Mouse (Mus musculus): ENCODE measurements around the gene Riiad1. TPM values are rescaled to one million over a fixed set of nuclear protein-coding genes. Genes with fewer than 3 reads are reported as not detected.

Riiad1 gene
- polyA plus RNA-seq (2015; fragmentation: Nextera tagmentation; extraction: Ambion mirVana): 20.0 and 21.0 TPM in 2 replicates

DNA sequence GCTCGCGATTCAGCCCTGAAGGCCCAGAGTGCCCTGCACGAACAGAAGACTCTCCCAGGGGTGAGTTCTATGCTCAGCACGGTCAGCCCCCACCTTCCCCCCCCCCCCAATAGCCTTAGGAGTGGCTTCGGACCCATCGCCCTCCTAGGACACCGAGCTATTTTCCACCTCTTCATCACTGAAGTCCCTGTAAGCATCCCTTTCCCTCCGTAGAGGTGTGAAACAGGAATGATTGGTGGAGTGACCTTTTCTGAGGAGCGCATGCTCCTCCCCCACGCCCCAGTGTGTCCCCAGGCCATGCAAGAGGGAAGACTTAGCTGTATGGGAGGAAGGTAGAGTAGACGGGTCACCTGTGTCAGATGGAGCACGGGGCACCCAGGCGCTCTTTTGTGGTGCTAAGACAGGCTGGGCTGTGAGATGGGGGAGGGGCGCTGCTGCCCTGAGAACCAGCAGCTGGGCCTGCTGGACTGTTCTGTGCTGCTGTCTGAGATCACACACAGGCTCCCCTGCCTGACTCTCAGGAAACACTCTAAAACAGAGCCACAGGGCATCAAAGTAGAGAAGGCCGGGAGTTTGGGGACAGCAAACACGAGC is at the start of gene Riiad1:
Gene Riiad1, minus strand, starts transcription at position 51 of the 594 bp plus-strand sequence.
- peaks cover 78% of the 10 kb centered on the region for H3K4me1 ChIP-seq (replicated peaks)
- peaks cover 10% of the 10 kb centered on the region for H3K36me3 ChIP-seq
- H3K27me3 ChIP-seq: no peaks in the 10 kb centered on the region
- WGBS: 8% methylated on average over 16 of the region's 16 CpGs
- H3K4me3 ChIP-seq: peak within 1 kb of the TSS; percentile 73
- peak within 1 kb of the TSS; percentile 89 for H3K9ac ChIP-seq
- H3K27ac ChIP-seq (replicated peaks): peak within 1 kb of the TSS; percentile 89
- peak within 1 kb of the TSS; percentile 78 for H3K4me2 ChIP-seq
- H3K9me3 ChIP-seq: no peaks in the 10 kb centered on the region
- ATAC-seq (ENCODE audit: low FRiP score, low read depth): no peak

- Histone ChIP-seq H3K27ac (replicated peaks) (no peak overlapping the region), H3K4me3 (no peak overlapping the region), H3K36me3 (peaks cover 26% of the 10 kb centered on the region), H3K27me3 (no peaks in the 10 kb centered on the region), H3K4me1 (replicated peaks) (no peaks in the 10 kb centered on the region), H3K9me3 (no peaks in the 10 kb centered on the region), H3K9ac (no peak overlapping the region), H3K4me2 (no peak overlapping the region)
- 82% methylated on average over 2 of the region's 2 CpGs for WGBS
- no peak for ATAC-seq (ENCODE audit: low FRiP score, low read depth)
Measured at GRCm38 (mm10) chr3:94526731-94527130, 46.6 kb upstream of the Riiad1 start.

DNA sequence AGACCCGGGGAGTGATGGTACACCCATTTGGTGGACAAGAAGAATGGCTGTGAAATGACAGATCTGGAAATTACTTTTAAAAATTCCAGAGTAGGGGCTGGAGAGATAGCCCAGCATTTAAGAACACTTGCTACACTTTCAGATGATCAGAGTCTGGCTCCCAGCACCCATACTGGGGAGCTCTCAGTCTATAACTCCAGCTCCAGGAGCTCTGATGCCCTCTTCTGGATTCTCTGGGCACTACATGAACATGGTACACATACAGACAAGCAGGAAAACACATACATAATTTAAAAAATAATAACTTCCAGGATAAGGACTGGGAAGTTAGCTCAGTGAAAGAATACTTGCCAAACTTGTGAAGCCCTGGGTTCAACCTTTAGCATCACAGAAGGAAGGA is 26.5 kb upstream of the Riiad1 start:
- no peak for ATAC-seq (ENCODE audit: low FRiP score, low read depth)
- no peaks in the 10 kb centered on the region for H3K9me3 ChIP-seq
- 100% methylated on average over 1 of the region's 1 CpGs for WGBS
- H3K36me3 ChIP-seq: peaks cover 49% of the 10 kb centered on the region
- H3K4me1 ChIP-seq (replicated peaks): no peaks in the 10 kb centered on the region
- no peaks in the 10 kb centered on the region for H3K27me3 ChIP-seq
- no peak overlapping the region for H3K4me2 ChIP-seq
- no peak overlapping the region for H3K4me3 ChIP-seq
- no peak overlapping the region for H3K27ac ChIP-seq (replicated peaks)
- no peak overlapping the region for H3K9ac ChIP-seq

GRCm38 (mm10) chr3:94502243-94502642 is 22.1 kb upstream of the Riiad1 start:
- 72% methylated on average over 3 of the region's 3 CpGs for WGBS
- Histone ChIP-seq H3K9ac (no peak overlapping the region), H3K9me3 (no peaks in the 10 kb centered on the region), H3K4me1 (replicated peaks) (no peaks in the 10 kb centered on the region), H3K4me2 (no peak overlapping the region), H3K4me3 (no peak overlapping the region), H3K36me3 (peaks cover 37% of the 10 kb centered on the region), H3K27ac (replicated peaks) (no peak overlapping the region), H3K27me3 (no peaks in the 10 kb centered on the region)
- peak; percentile 32; the same call in 1 of the 2 replicates for ATAC-seq (ENCODE audit: low FRiP score, low read depth)

DNA sequence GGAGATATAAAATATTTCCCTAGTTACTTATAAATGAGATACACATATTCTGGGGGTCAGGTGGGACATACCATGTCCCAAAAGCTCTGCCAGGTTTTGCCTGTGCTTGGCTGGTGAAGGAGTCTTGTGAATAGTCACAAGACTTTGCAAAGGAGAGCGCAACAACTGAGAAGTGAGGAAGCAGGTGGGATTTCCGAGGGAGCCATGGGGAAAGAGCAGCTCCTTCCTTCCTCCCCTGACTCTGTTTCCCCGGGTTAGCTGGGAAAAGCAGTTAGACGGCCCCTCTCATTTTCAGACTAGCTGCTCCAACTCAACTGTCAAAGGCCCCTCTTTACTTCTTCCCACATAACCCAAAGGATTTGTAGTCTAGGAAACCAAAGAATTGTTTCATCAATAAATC is 17.0 kb upstream of the Riiad1 start:
- 92% methylated on average over 4 of the region's 4 CpGs for WGBS
- ATAC-seq (ENCODE audit: low FRiP score, low read depth): no peak
- no peaks in the 10 kb centered on the region for H3K9me3 ChIP-seq

DNA sequence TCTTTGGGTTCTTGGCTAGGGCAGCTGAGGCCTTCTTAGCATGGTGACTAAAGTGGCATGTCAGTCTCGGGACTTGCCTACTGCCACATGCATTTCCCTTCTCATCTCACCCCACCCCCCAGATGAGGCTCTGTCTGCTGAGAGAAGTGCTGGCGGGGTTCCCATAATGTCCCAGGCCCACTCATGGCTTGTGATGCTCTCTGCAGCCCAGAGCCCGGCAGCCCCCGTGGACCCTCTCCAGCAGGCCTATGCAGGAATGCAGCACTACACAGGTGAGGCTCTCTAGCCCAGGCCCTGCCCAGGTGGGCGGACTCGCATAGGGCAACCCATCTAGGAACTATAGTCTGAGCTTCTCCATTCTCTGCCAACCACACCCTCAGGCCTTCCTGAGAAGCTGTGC is 7.4 kb upstream of the Riiad1 start:
- Histone ChIP-seq H3K36me3 (peaks cover 41% of the 10 kb centered on the region), H3K27ac (replicated peaks) (peak overlapping the region; percentile 34; the same call in 1 of the 2 replicates), H3K4me2 (no peak overlapping the region), H3K27me3 (no peaks in the 10 kb centered on the region), H3K9ac (no peak overlapping the region), H3K4me1 (replicated peaks) (peaks cover 59% of the 10 kb centered on the region), H3K9me3 (no peaks in the 10 kb centered on the region), H3K4me3 (no peak overlapping the region)
- no peak for ATAC-seq (ENCODE audit: low FRiP score, low read depth)
- WGBS: 64% methylated on average over 6 of the region's 6 CpGs

More for the DNA sequence above, 17.0 kb upstream of the Riiad1 start:
- Histone ChIP-seq H3K4me1 (replicated peaks) (no peaks in the 10 kb centered on the region), H3K27me3 (no peaks in the 10 kb centered on the region), H3K9ac (no peak overlapping the region), H3K4me3 (no peak overlapping the region), H3K4me2 (no peak overlapping the region), H3K36me3 (peaks cover 21% of the 10 kb centered on the region), H3K27ac (replicated peaks) (no peak overlapping the region)

DNA sequence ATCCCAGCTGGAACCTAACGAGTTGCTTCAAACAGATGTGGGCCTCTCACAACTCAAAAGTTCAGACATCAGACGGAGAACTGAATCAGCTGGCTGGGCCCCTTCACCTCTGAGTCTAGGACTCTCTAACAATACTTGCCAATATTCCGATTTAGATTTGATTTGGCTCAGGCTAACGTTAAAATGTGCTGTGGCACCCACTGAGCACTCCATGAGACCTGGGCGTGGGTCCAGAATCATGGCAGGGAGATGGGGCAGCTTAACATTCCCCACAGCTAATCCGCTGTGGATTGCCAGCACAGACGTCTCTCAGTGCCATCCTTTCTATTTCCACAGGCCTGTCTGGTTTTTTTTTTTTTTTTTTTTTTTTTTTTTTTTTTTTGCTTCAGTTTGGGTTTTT is 5.8 kb upstream of the Riiad1 start:
- peaks cover 50% of the 10 kb centered on the region for H3K36me3 ChIP-seq
- no peak overlapping the region for H3K9ac ChIP-seq
- H3K4me1 ChIP-seq (replicated peaks): peaks cover 69% of the 10 kb centered on the region
- 52% methylated on average over 7 of the region's 7 CpGs for WGBS
- no peaks in the 10 kb centered on the region for H3K27me3 ChIP-seq
- no peaks in the 10 kb centered on the region for H3K9me3 ChIP-seq
- H3K4me3 ChIP-seq: no peak overlapping the region
- peak overlapping the region; percentile 85; the same call in 1 of the 2 replicates for H3K27ac ChIP-seq (replicated peaks)
- ATAC-seq (ENCODE audit: low FRiP score, low read depth): no peak
- H3K4me2 ChIP-seq: no peak overlapping the region

GRCm38 (mm10) chr3:94483790-94484439 is 3.8 kb upstream of the Riiad1 start:
- Histone ChIP-seq H3K27ac (replicated peaks) (peak overlapping the region; percentile 85), H3K9me3 (no peaks in the 10 kb centered on the region), H3K27me3 (no peaks in the 10 kb centered on the region), H3K4me1 (replicated peaks) (peaks cover 78% of the 10 kb centered on the region), H3K36me3 (peaks cover 39% of the 10 kb centered on the region), H3K9ac (peak overlapping the region; percentile 21; the same call in 1 of the 2 replicates), H3K4me2 (peak overlapping the region; percentile 51), H3K4me3 (peak overlapping the region; percentile 18)
- WGBS: 6% methylated on average over 20 of the region's 20 CpGs
- peak; percentile 88 for ATAC-seq (ENCODE audit: low FRiP score, low read depth)

- Histone ChIP-seq H3K9ac (no peak overlapping the region), H3K27me3 (no peaks in the 10 kb centered on the region), H3K4me3 (no peak overlapping the region), H3K4me2 (0 out of 2 replicates have a peak overlapping the region, but pooled peaks have one; percentile 51), H3K27ac (replicated peaks) (peak overlapping the region; percentile 85), H3K4me1 (replicated peaks) (peaks cover 80% of the 10 kb centered on the region), H3K36me3 (peaks cover 31% of the 10 kb centered on the region), H3K9me3 (no peaks in the 10 kb centered on the region)
- no peak for ATAC-seq (ENCODE audit: low FRiP score, low read depth)
- WGBS: 77% methylated on average over 17 of the region's 17 CpGs
Measured at GRCm38 (mm10) chr3:94482764-94483385, 2.7 kb upstream of the Riiad1 start.

GRCm38 (mm10) chr3:94481429-94481828 is 1.3 kb upstream of the Riiad1 start:
- H3K27me3 ChIP-seq: no peaks in the 10 kb centered on the region
- 71% methylated on average over 4 of the region's 4 CpGs for WGBS
- peaks cover 81% of the 10 kb centered on the region for H3K4me1 ChIP-seq (replicated peaks)
- no peak overlapping the region for H3K4me3 ChIP-seq
- no peaks in the 10 kb centered on the region for H3K9me3 ChIP-seq
- ATAC-seq (ENCODE audit: low FRiP score, low read depth): no peak
- no peak overlapping the region for H3K27ac ChIP-seq (replicated peaks)
- H3K4me2 ChIP-seq: peak overlapping the region; percentile 78
- peaks cover 18% of the 10 kb centered on the region for H3K36me3 ChIP-seq
- H3K9ac ChIP-seq: peak overlapping the region; percentile 6; the same call in 1 of the 2 replicates

GRCm38 (mm10) chr3:94479564-94479963 is 577 bp downstream of the Riiad1 start:
- H3K4me3 ChIP-seq: peak overlapping the region; percentile 73
- peaks cover 9% of the 10 kb centered on the region; the same call in 1 of the 2 replicates for H3K36me3 ChIP-seq
- no peaks in the 10 kb centered on the region for H3K27me3 ChIP-seq
- peaks cover 70% of the 10 kb centered on the region for H3K4me1 ChIP-seq (replicated peaks)
- H3K9ac ChIP-seq: peak overlapping the region; percentile 89
- ATAC-seq (ENCODE audit: low FRiP score, low read depth): no peak
- H3K9me3 ChIP-seq: no peaks in the 10 kb centered on the region
- H3K4me2 ChIP-seq: peak overlapping the region; percentile 78
- H3K27ac ChIP-seq (replicated peaks): peak overlapping the region; percentile 89
- 8% methylated on average over 11 of the region's 11 CpGs for WGBS

DNA sequence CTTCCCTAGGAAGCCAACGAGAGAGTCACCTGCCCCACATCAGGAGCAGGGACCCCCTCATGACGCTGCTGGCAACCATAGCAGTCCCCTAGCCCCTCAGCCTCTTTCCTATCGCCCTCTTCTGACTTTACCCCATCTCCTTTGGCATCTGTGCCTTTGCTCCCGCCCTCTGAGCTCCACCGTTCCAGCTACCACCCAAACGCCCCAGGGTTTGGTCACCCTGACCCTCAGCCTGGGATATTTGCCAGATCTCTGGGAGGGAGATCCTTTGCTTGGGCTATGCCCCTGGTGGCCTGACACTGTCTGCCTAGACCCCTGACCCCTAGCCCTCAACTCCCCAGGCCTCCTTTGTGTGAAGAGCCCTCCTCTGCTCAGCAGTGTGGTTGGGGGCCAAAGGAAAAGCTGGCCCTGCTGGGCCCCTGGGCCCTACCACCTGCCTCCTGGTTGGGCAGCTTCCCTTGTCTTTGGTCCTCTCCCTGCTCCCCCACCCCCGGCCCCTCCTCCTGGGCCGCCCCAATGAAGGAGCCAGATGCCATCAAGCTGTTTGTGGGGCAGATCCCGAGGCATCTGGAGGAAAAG is 1.5 kb downstream of the Riiad1 start:
- Histone ChIP-seq H3K4me3 (peak overlapping the region; percentile 73), H3K4me2 (peak overlapping the region; percentile 78), H3K27me3 (no peaks in the 10 kb centered on the region), H3K4me1 (replicated peaks) (peaks cover 64% of the 10 kb centered on the region), H3K27ac (replicated peaks) (peak overlapping the region; percentile 89), H3K9ac (peak overlapping the region; percentile 89), H3K36me3 (peaks cover 9% of the 10 kb centered on the region; the same call in 1 of the 2 replicates), H3K9me3 (no peaks in the 10 kb centered on the region)
- 3% methylated on average over 9 of the region's 9 CpGs for WGBS
- peak; percentile 19; the same call in 1 of the 2 replicates for ATAC-seq (ENCODE audit: low FRiP score, low read depth)

Measured in hindbrain, embryonic 15.5 days (tissue).